Mouse (Mus musculus): Measurements from ENCODE around the gene Aadacl3.

- TF ChIP-seq CTCF (conservative IDR thresholded peaks at IDR 0.05; ENCODE audit: low read length) (no peak), POU5F1 (IDR thresholded peaks at IDR 0.05; ENCODE audit: borderline replicate concordance, low read length) (no peak), NANOG (IDR thresholded peaks at IDR 0.05; ENCODE audit: borderline replicate concordance, low read length) (no peak)
These were observed 59.0 kb downstream of the Aadacl3 start for GRCm38 (mm10) chr4:144404456-144405086.

All from E14TG2a.4 (cell line).